Mouse (Mus musculus) CH12.LX (cell line): ENCODE data around the gene Tceal8. TPM values are rescaled to one million over a fixed set of nuclear protein-coding genes. Genes with fewer than 3 reads are reported as not detected.

ENCODE experiments used
- DNase-seq: peaks from one replicate; pipeline ENCODE4 v3.0.0-alpha.2; 2013; ENCODE audit errors: extremely low read depth
- H3K27ac ChIP-seq: 2 replicates; pipeline ENCODE4 v1.5.1; 2012; ENCODE audit warnings: low read depth, mild to moderate bottlenecking, control low read depth, moderate library complexity; ENCODE audit not compliant: insufficient read depth
- H3K27me3 ChIP-seq: replicated peaks from 2 replicates; pipeline ENCODE3; 2012; ENCODE audit warnings: inconsistent platforms
- H3K36me3 ChIP-seq, 2 experiments: replicated peaks in 1 of 2; 2 replicates each; pipeline versions ENCODE3 to v1.6.1; 2012; ENCODE audit warnings: inconsistent platforms in 1 of 2, low read length in 1 of 2, mild to moderate bottlenecking in 1 of 2, mixed read lengths in 1 of 2, moderate library complexity in 1 of 2; ENCODE audit not compliant: control insufficient read depth in 1 of 2, insufficient read depth in 1 of 2
- H3K4me1 ChIP-seq, 2 experiments: 2 replicates each; pipeline ENCODE4 v1.6.1; 2012; ENCODE audit warnings: inconsistent platforms in 1 of 2, moderate library complexity in 1 of 2; ENCODE audit not compliant: insufficient read depth in 2 of 2, control insufficient read depth in 1 of 2
- H3K4me2 ChIP-seq: 2 replicates; pipeline ENCODE4 v1.6.1; 2012; ENCODE audit warnings: low read depth, mild to moderate bottlenecking, control low read depth; ENCODE audit not compliant: poor library complexity, insufficient read depth, severe bottlenecking
- H3K4me3 ChIP-seq, 3 experiments: fragments of 150-350 bp in 1 of 3; sonication (generic) in 1 of 3; replicated peaks in 1 of 3; 2 replicates each; pipeline versions ENCODE3 to v1.5.1; 2011 to 2012; ENCODE audit warnings: low read depth in 2 of 3, low read length in 2 of 3, mild to moderate bottlenecking in 2 of 3, moderate library complexity in 2 of 3, control low read depth in 1 of 3, improper control_type of control experiment in 1 of 3, inconsistent platforms in 1 of 3, mixed read lengths in 1 of 3; ENCODE audit not compliant: poor library complexity in 1 of 3
- H3K79me2 ChIP-seq: replicated peaks from 2 replicates; pipeline ENCODE4 v1.6.1; 2012; ENCODE audit warnings: mild to moderate bottlenecking, moderate library complexity; ENCODE audit not compliant: control insufficient read depth, poor library complexity, insufficient read depth, severe bottlenecking; ENCODE audit errors: extremely low read depth
- H3K9ac ChIP-seq: 2 replicates; pipeline ENCODE4 v1.6.1; 2012; ENCODE audit warnings: low read depth, mild to moderate bottlenecking, control low read depth, moderate library complexity; ENCODE audit not compliant: insufficient read depth
- H3K9me3 ChIP-seq: replicated peaks from 2 replicates; pipeline ENCODE3; 2012; ENCODE audit warnings: low read length, inconsistent platforms, mixed read lengths
- BHLHE40 ChIP-seq: IDR thresholded peaks from 2 replicates; pipeline ENCODE4 v1.6.1; 2011; ENCODE audit warnings: mild to moderate bottlenecking, low read depth, low read length, improper control_type of control experiment
- CHD1 ChIP-seq: IDR thresholded peaks from 2 replicates; pipeline ENCODE4 v1.6.1; 2012; ENCODE audit warnings: low read depth, low read length, improper control_type of control experiment, inconsistent platforms
- CTCF ChIP-seq, 2 experiments: IDR thresholded peaks in 1 of 2; conservative IDR thresholded peaks in 1 of 2; 2 replicates each; pipeline ENCODE4 v1.5.1; 2011 to 2012; ENCODE audit warnings: low read depth in 2 of 2, low read length in 2 of 2, improper control_type of control experiment in 1 of 2, inconsistent platforms in 1 of 2, mild to moderate bottlenecking in 1 of 2, moderate library complexity in 1 of 2
- GABPA ChIP-seq: IDR thresholded peaks from 2 replicates; pipeline ENCODE4 v1.6.1; 2012; ENCODE audit warnings: low read depth, low read length, improper control_type of control experiment, inconsistent platforms; ENCODE audit not compliant: insufficient replicate concordance
- HCFC1 ChIP-seq: IDR thresholded peaks from 2 replicates; pipeline ENCODE4 v1.6.1; 2012; ENCODE audit warnings: low read depth, mild to moderate bottlenecking, inconsistent platforms, low read length, improper control_type of control experiment
- JUND ChIP-seq: conservative IDR thresholded peaks from 2 replicates; pipeline ENCODE4 v1.6.1; 2011; ENCODE audit warnings: low read depth, low read length, improper control_type of control experiment
- MXI1 ChIP-seq: IDR thresholded peaks from 2 replicates; pipeline ENCODE4 v1.6.1; 2011; ENCODE audit warnings: mild to moderate bottlenecking, low read depth, low read length, improper control_type of control experiment
- MYC ChIP-seq: IDR thresholded peaks from 2 replicates; pipeline ENCODE4 v1.6.1; 2011; ENCODE audit warnings: low read depth, mild to moderate bottlenecking, improper control_type of control experiment, low read length
- POLR2A ChIP-seq: IDR thresholded peaks from 2 replicates; pipeline ENCODE4 v1.6.1; 2011; ENCODE audit warnings: low read depth, mild to moderate bottlenecking, improper control_type of control experiment, low read length
- POLR2AphosphoS2 ChIP-seq: IDR thresholded peaks from 2 replicates; pipeline ENCODE4 v1.6.1; 2011; ENCODE audit warnings: low read depth, low read length, improper control_type of control experiment
- RAD21 ChIP-seq: IDR thresholded peaks from 2 replicates; pipeline ENCODE4 v1.6.1; 2011; ENCODE audit warnings: low read depth, mild to moderate bottlenecking, low read length, improper control_type of control experiment, moderate library complexity
- SIN3A ChIP-seq: IDR thresholded peaks from 2 replicates; pipeline ENCODE4 v1.6.1; 2012; ENCODE audit warnings: low read length, improper control_type of control experiment, inconsistent platforms
- SMC3 ChIP-seq: IDR thresholded peaks from 2 replicates; pipeline ENCODE4 v1.6.1; 2011; ENCODE audit warnings: low read depth, low read length, improper control_type of control experiment
- TBP ChIP-seq: conservative IDR thresholded peaks from 2 replicates; pipeline ENCODE4 v1.6.1; 2011; ENCODE audit warnings: low read depth, low read length, improper control_type of control experiment
- USF1 ChIP-seq: IDR thresholded peaks from 2 replicates; pipeline ENCODE4 v1.6.1; 2014; ENCODE audit warnings: low read depth, mild to moderate bottlenecking, inconsistent platforms, low read length, improper control_type of control experiment
- ZKSCAN1 ChIP-seq: IDR thresholded peaks from 2 replicates; pipeline ENCODE4 v1.6.1; 2012; ENCODE audit warnings: low read depth, inconsistent platforms, low read length, improper control_type of control experiment, borderline replicate concordance
- ZNF384 ChIP-seq: IDR thresholded peaks from 2 replicates; pipeline ENCODE4 v1.6.1; 2012; ENCODE audit warnings: low read depth, low read length, improper control_type of control experiment, inconsistent platforms
- dilution Hi-C: fragments of 300-500 bp; cut with MboI; formaldehyde crosslinking; loops from 2 replicates; pipeline ENCODE4 v1.14.3; 2020; ENCODE audit warnings: low sequenced_read_pairs; ENCODE audit not compliant: extremely low pct_unique_long_range_greater_than_20kb, extremely low pct_ligation_motif_present
- in situ Hi-C: fragments of 300-500 bp; cut with MboI; formaldehyde crosslinking; loops from 3 replicates; pipeline ENCODE4 v1.14.3; 2019; ENCODE audit warnings: low sequenced_read_pairs, low pct_ligation_motif_present, low pct_unique_long_range_greater_than_20kb, mixed read lengths
- polyA plus RNA-seq: library from polyadenylated mRNA; unstranded; fragments of >175 nt; gene quantifications from 2 replicates; pipeline ENCODE4 v1.2.1, GENCODE M21; 2012; ENCODE audit warnings: low read depth; ENCODE audit not compliant: insufficient read length
- total RNA-seq, 2 experiments: library from RNA; depleted of rRNA; stranded (reverse); fragments of 300-350 nt in 1 of 2; fragments of >200 nt in 1 of 2; gene quantifications; 2 replicates each; pipeline ENCODE4 v1.2.3; 2012 to 2014

Tceal8 gene
- total and polyA plus RNA-seq, 3 experiments, result 0.67 to 5.8 (median 1.3) TPM

- in situ Hi-C loops (no loop called here), dilution Hi-C loops (no loop called here)
- Histone ChIP-seq H3K4me2 (no peak overlapping the region), H3K27ac (no peak overlapping the region), H3K9ac (no peak overlapping the region), H3K4me1 (no peaks in the 10 kb centered on the region), H3K27me3 (no peaks in the 10 kb centered on the region), H3K36me3 (no peaks in the 10 kb centered on the region), H3K9me3 (no peaks in the 10 kb centered on the region), H3K79me2 (no peaks in the 10 kb centered on the region), H3K4me3 (no peak overlapping the region)
- TF ChIP-seq ZNF384, result no peak
- no peak for TF ChIP-seq POLR2A
- no peak for TF ChIP-seq BHLHE40
- TF ChIP-seq SIN3A, result no peak
- TF ChIP-seq JUND, result no peak
- TF ChIP-seq CHD1, result no peak
- TF ChIP-seq SMC3, result no peak
- no peak for TF ChIP-seq HCFC1
- no peak for TF ChIP-seq USF1
- TF ChIP-seq MYC, result no peak
- no peak for TF ChIP-seq POLR2AphosphoS2
- TF ChIP-seq MXI1, result no peak
- TF ChIP-seq ZKSCAN1, result no peak
- no peak for TF ChIP-seq TBP
- TF ChIP-seq RAD21, result no peak
- TF ChIP-seq GABPA, result no peak
- no peak for DNase-seq
Measured at GRCm38 (mm10) chrX:136135559-136135958, 36.6 kb downstream of the Tceal8 start.

- no peak overlapping the region for H3K4me3 ChIP-seq
- dilution Hi-C loops (no loop called here), in situ Hi-C loops (no loop called here)
- no peaks in the 10 kb centered on the region for H3K27me3 ChIP-seq
- H3K4me1 ChIP-seq, result no peaks in the 10 kb centered on the region
- no peak overlapping the region for H3K4me2 ChIP-seq
- H3K79me2 ChIP-seq, result no peaks in the 10 kb centered on the region
- H3K9me3 ChIP-seq, result no peaks in the 10 kb centered on the region
- no peaks in the 10 kb centered on the region for H3K36me3 ChIP-seq
- peak; percentile 22 to 63; a peak in 3 of 4 replicates for TF ChIP-seq CTCF (conservative IDR thresholded peaks at IDR 0.05 in 1 of 2, IDR thresholded peaks at IDR 0.05 in 1 of 2; ENCODE audit: low read depth in 2 of 2, low read length in 2 of 2)
- TF ChIP-seq GABPA, result no peak
- DNase-seq, result peak; percentile 43
- no peak overlapping the region for H3K27ac ChIP-seq
- no peak overlapping the region for H3K9ac ChIP-seq
Measured at GRCm38 (mm10) chrX:136127744-136128064, 44.4 kb downstream of the Tceal8 start.
